Mouse (Mus musculus): ENCODE results near the gene Anks1b. TPM values are rescaled to one million over a fixed set of nuclear protein-coding genes. Genes with fewer than 3 reads are reported as not detected.

Gene Anks1b
- polyA plus RNA-seq, 1 experiment from 2014 or later = 0.21 TPM

GRCm38 (mm10) chr10:90823438-90823837, 950.1 kb downstream of the Anks1b start:
- H3K9me3 ChIP-seq (ENCODE audit: low read length) = no peaks in the 10 kb centered on the region
- no peak overlapping the region for H3K9ac ChIP-seq (replicated peaks; ENCODE audit: low read depth)
- no peaks in the 10 kb centered on the region for H3K4me1 ChIP-seq (ENCODE audit: insufficient read depth, low read depth, low read length)
- H3K4me3 ChIP-seq (ENCODE audit: low read depth, low read length) = no peak overlapping the region
- WGBS = 12% methylated on average over 4 of the region's 4 CpGs
- ATAC-seq (no peak), DNase-seq (ENCODE audit: low spot score) (peak; percentile 15)
- TF ChIP-seq EP300 (IDR thresholded peaks at IDR 0.05) (no peak), CTCF (IDR thresholded peaks at IDR 0.05) (no peak)
- H3K36me3 ChIP-seq (ENCODE audit: insufficient read depth, low read length) = no peaks in the 10 kb centered on the region
- H3K27ac ChIP-seq (ENCODE audit: low read length) = no peak overlapping the region
- no peak overlapping the region for H3K4me2 ChIP-seq (replicated peaks; ENCODE audit: low read depth, low read length)
- peaks cover 13% of the 10 kb centered on the region for H3K27me3 ChIP-seq (replicated peaks; ENCODE audit: insufficient read depth, low read length)

DNA sequence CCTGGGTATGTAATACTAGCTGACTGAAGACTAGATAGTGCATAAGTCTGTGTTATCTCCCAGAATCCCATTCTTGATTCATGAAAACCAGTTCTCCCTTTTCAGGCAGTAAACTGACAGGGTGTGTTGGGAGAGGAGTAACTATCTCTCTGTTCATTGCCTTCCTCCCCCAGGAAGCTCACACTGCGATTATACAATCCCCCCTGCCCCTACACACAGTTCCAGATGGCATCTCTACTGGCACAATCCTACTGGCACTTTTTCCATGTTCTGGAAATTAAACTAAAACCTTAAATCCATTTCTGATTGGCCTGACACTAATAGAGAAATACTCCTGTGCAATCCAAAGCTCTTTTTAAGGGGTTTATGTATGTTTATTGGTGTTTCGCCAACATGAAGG, 951.4 kb downstream of the Anks1b start:
- no peak for TF ChIP-seq EP300 (IDR thresholded peaks at IDR 0.05)
- Histone ChIP-seq H3K9ac (replicated peaks; ENCODE audit: low read depth) (no peak overlapping the region), H3K27ac (ENCODE audit: low read length) (no peak overlapping the region), H3K27me3 (replicated peaks; ENCODE audit: insufficient read depth, low read length) (peaks cover 26% of the 10 kb centered on the region), H3K36me3 (ENCODE audit: insufficient read depth, low read length) (no peaks in the 10 kb centered on the region), H3K4me2 (replicated peaks; ENCODE audit: low read depth, low read length) (no peak overlapping the region), H3K9me3 (ENCODE audit: low read length) (no peaks in the 10 kb centered on the region), H3K4me1 (ENCODE audit: insufficient read depth, low read depth, low read length) (no peaks in the 10 kb centered on the region), H3K4me3 (ENCODE audit: low read depth, low read length) (no peak overlapping the region)
- DNase-seq (ENCODE audit: low spot score) (no peak), ATAC-seq (no peak)
- WGBS = 67% methylated on average over 2 of the region's 2 CpGs

DNA sequence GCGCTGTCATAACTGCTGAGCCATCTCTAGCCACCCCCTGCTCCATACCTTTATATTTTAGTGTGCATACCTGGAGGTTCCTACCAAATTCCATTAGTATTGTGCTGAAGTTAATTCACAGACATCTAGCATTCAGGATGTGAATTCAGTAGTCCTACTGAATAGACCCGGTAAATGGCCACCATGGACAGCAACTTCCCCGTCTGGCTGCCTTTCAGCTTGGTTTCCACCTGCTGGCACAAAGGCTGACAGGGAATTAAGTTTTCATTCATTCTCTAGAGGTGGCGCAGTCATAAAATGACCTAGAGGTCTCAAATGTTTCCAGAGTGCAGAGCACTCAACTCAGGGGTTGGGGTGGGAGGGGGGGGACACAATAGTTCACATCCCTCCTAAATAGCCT, 953.6 kb downstream of the Anks1b start:
- H3K27ac ChIP-seq (ENCODE audit: low read length) = no peak overlapping the region
- H3K4me3 ChIP-seq (ENCODE audit: low read depth, low read length) = no peak overlapping the region
- TF ChIP-seq EP300 (IDR thresholded peaks at IDR 0.05) (no peak), CTCF (IDR thresholded peaks at IDR 0.05) (no peak)
- H3K4me1 ChIP-seq (ENCODE audit: insufficient read depth, low read depth, low read length) = no peaks in the 10 kb centered on the region
- no peak overlapping the region for H3K9ac ChIP-seq (replicated peaks; ENCODE audit: low read depth)
- no peaks in the 10 kb centered on the region for H3K9me3 ChIP-seq (ENCODE audit: low read length)
- WGBS = 22% methylated on average over 4 of the region's 4 CpGs
- peaks cover 42% of the 10 kb centered on the region for H3K27me3 ChIP-seq (replicated peaks; ENCODE audit: insufficient read depth, low read length)
- no peaks in the 10 kb centered on the region for H3K36me3 ChIP-seq (ENCODE audit: insufficient read depth, low read length)
- ATAC-seq (no peak), DNase-seq (ENCODE audit: low spot score) (peak; percentile 7)
- no peak overlapping the region for H3K4me2 ChIP-seq (replicated peaks; ENCODE audit: low read depth, low read length)

- peak overlapping the region; percentile 38 for H3K4me3 ChIP-seq (ENCODE audit: low read depth, low read length)
- H3K27me3 ChIP-seq (replicated peaks; ENCODE audit: insufficient read depth, low read length) = peaks cover 47% of the 10 kb centered on the region
- no peaks in the 10 kb centered on the region for H3K4me1 ChIP-seq (ENCODE audit: insufficient read depth, low read depth, low read length)
- DNase-seq (ENCODE audit: low spot score) = no peak
- no peaks in the 10 kb centered on the region for H3K9me3 ChIP-seq (ENCODE audit: low read length)
- H3K36me3 ChIP-seq (ENCODE audit: insufficient read depth, low read length) = no peaks in the 10 kb centered on the region
- peak overlapping the region; percentile 70 for H3K4me2 ChIP-seq (replicated peaks; ENCODE audit: low read depth, low read length)
- H3K27ac ChIP-seq (ENCODE audit: low read length) = no peak overlapping the region
- no peak for TF ChIP-seq EP300 (IDR thresholded peaks at IDR 0.05)
- H3K9ac ChIP-seq (replicated peaks; ENCODE audit: low read depth) = no peak overlapping the region
- WGBS = under 1% methylated on average over 38 of the region's 73 CpGs
- no peak for ATAC-seq
Observed at GRCm38 (mm10) chr10:90828581-90829393, 955.5 kb downstream of the Anks1b start.

DNA sequence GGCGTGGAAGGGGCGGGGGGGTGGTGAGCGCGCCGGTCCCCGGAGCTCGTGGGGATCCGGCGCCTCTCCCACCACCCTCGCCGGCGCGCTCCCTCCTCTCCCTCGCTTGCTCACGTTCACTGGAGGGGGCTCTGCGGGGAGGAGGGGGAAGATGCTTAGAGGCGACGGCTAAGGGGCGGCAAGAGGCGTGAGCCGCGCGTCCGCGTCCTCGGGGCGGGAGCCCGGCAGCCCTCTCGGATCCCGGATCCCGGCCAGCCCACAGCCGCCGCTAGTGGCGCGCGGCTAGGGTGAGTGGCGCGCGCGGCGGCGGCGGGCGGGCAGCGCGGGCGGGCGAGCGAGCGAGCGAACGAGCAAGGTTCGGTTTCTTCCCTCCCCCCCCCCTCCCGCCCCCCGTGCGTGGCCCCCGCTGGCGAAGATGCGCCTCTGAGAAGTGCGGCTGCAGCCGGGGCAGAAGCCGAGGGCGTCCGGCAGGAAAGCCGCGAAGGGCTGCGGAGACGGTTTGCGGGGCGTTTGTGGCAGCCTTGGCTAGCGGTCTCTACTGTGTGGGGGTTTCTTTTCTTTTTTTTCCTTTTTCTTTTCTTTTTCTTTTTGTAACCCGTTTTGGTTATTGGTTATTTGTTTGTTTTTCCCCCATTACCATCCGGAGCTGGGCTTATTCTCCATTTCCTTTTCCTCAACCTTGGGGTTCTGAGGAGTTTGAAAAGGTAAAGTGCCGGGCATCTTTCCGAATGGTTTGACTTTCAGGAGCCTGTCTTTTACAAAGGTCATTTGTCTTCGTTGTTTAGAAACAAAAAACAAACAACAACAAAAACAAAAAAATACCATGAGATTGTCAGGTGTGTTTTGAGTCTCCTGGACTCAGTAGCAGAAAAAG, 956.3 kb downstream of the Anks1b start:
- H3K4me2 ChIP-seq (replicated peaks; ENCODE audit: low read depth, low read length) = peak overlapping the region; percentile 70
- peaks cover 47% of the 10 kb centered on the region for H3K27me3 ChIP-seq (replicated peaks; ENCODE audit: insufficient read depth, low read length)
- TF ChIP-seq CTCF (IDR thresholded peaks at IDR 0.05) (no peak), EP300 (IDR thresholded peaks at IDR 0.05) (no peak)
- no peaks in the 10 kb centered on the region for H3K36me3 ChIP-seq (ENCODE audit: insufficient read depth, low read length)
- H3K9ac ChIP-seq (replicated peaks; ENCODE audit: low read depth) = no peak overlapping the region
- peak overlapping the region; percentile 38 for H3K4me3 ChIP-seq (ENCODE audit: low read depth, low read length)
- H3K27ac ChIP-seq (ENCODE audit: low read length) = no peak overlapping the region
- DNase-seq (ENCODE audit: low spot score) (no peak), ATAC-seq (no peak)
- no peaks in the 10 kb centered on the region for H3K4me1 ChIP-seq (ENCODE audit: insufficient read depth, low read depth, low read length)
- WGBS = 2% methylated on average over 37 of the region's 76 CpGs
- no peaks in the 10 kb centered on the region for H3K9me3 ChIP-seq (ENCODE audit: low read length)

DNA sequence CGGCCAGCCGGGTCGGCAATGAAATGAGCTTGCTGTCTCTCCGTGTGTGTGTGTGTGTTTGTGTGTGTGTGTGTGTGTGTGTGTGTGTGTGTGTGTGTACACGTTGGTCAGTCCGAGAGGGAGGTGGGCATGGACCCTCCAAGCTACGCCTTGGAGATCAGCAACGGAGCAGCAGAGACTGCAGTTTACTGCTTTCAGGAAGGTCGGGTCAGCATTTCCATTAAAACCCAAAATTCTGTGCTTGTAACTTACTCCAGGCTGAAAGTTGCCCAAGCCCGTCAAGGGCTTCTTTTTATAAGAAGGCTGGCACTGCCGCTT, 956.9 kb downstream of the Anks1b start:
- no peaks in the 10 kb centered on the region for H3K9me3 ChIP-seq (ENCODE audit: low read length)
- H3K4me2 ChIP-seq (replicated peaks; ENCODE audit: low read depth, low read length) = no peak overlapping the region
- ATAC-seq (no peak), DNase-seq (ENCODE audit: low spot score) (no peak)
- H3K27ac ChIP-seq (ENCODE audit: low read length) = no peak overlapping the region
- H3K27me3 ChIP-seq (replicated peaks; ENCODE audit: insufficient read depth, low read length) = peaks cover 47% of the 10 kb centered on the region
- TF ChIP-seq EP300 (IDR thresholded peaks at IDR 0.05) (no peak), CTCF (IDR thresholded peaks at IDR 0.05) (no peak)
- H3K36me3 ChIP-seq (ENCODE audit: insufficient read depth, low read length) = no peaks in the 10 kb centered on the region
- no peak overlapping the region for H3K4me3 ChIP-seq (ENCODE audit: low read depth, low read length)
- H3K9ac ChIP-seq (replicated peaks; ENCODE audit: low read depth) = no peak overlapping the region
- 2% methylated on average over 11 of the region's 11 CpGs for WGBS
- no peaks in the 10 kb centered on the region for H3K4me1 ChIP-seq (ENCODE audit: insufficient read depth, low read depth, low read length)

Measured in lung, postnatal 0 days (tissue).